Mouse (Mus musculus) liver, embryonic 14.5 days (tissue): Measurements from ENCODE around the gene Gm11361. TPM values are rescaled to one million over a fixed set of nuclear protein-coding genes. Genes with fewer than 3 reads are reported as not detected.

Experiments used
- ATAC-seq: fragments of 200-750 bp; cut with Nextera tagmentation; 2 replicates; pipeline ENCODE4 v1.8.0; 2017; ENCODE audit warnings: moderate number of reproducible peaks, mild to moderate bottlenecking, moderate library complexity; ENCODE audit not compliant: insufficient read depth
- DNase-seq, 3 experiments: peaks; one replicate each; pipeline ENCODE4 v3.0.0-alpha.2; 2012 to 2013; ENCODE audit warnings: low read depth in 3 of 3, low spot score in 3 of 3
- H3K27ac ChIP-seq: fragments of 300-500 bp; sonication (generic); 2 replicates; pipeline ENCODE4 v1.5.1; 2014; ENCODE audit warnings: moderate library complexity, mild to moderate bottlenecking, control low read depth, inconsistent platforms
- H3K27me3 ChIP-seq: fragments of 300-500 bp; sonication (generic); 2 replicates; pipeline ENCODE4 v1.6.1; 2014; ENCODE audit warnings: mild to moderate bottlenecking, low read length, moderate library complexity; ENCODE audit not compliant: control insufficient read depth, insufficient read depth
- H3K36me3 ChIP-seq: fragments of 300-500 bp; sonication (generic); replicated peaks from 2 replicates; pipeline ENCODE4 v1.6.1; 2014; ENCODE audit warnings: low read depth; ENCODE audit not compliant: control insufficient read depth, insufficient read depth
- H3K4me1 ChIP-seq, 2 experiments: fragments of 200-500 bp in 1 of 2; fragments of 300-500 bp in 1 of 2; sonication (generic) in 1 of 2; replicated peaks; 2 replicates each; pipeline ENCODE4 v1.6.1; 2012 to 2014; ENCODE audit warnings: antibody characterized with exemption in 1 of 2, inconsistent platforms in 1 of 2, low read length in 1 of 2; ENCODE audit not compliant: control insufficient read depth in 2 of 2, insufficient read depth in 2 of 2
- H3K4me2 ChIP-seq: fragments of 300-500 bp; sonication (generic); 2 replicates; pipeline ENCODE4 v1.6.1; 2014; ENCODE audit warnings: low read depth, mild to moderate bottlenecking, control low read depth, moderate library complexity
- H3K4me3 ChIP-seq, 2 experiments: fragments of 200-500 bp in 1 of 2; fragments of 300-500 bp in 1 of 2; sonication (generic) in 1 of 2; 2 replicates each; pipeline ENCODE4 v1.5.1; 2012 to 2014; ENCODE audit warnings: low read depth in 2 of 2, low read length in 2 of 2, mild to moderate bottlenecking in 2 of 2, control low read depth in 1 of 2, inconsistent platforms in 1 of 2, moderate library complexity in 1 of 2; ENCODE audit not compliant: insufficient read depth in 1 of 2
- H3K9ac ChIP-seq: fragments of 300-500 bp; sonication (generic); replicated peaks from 2 replicates; pipeline ENCODE4 v1.6.1; 2014; ENCODE audit warnings: mild to moderate bottlenecking, control low read depth, moderate library complexity
- H3K9me3 ChIP-seq: fragments of 300-500 bp; sonication (generic); 2 replicates; pipeline ENCODE4 v1.6.1; 2016; ENCODE audit warnings: low read length, mixed read lengths; ENCODE audit not compliant: control insufficient read depth
- CTCF ChIP-seq: IDR thresholded peaks from 2 replicates; pipeline ENCODE4 v1.5.1; 2016; ENCODE audit warnings: antibody characterized with exemption, low read depth, control low read depth
- EP300 ChIP-seq: IDR thresholded peaks from 2 replicates; pipeline ENCODE4 v1.6.1; 2016; ENCODE audit warnings: antibody characterized with exemption, low read depth
- WGBS: fragments of 180-500 bp; shearing (Covaris S2); extraction: QIAGEN DNeasy Blood & Tissue Kit; methylation state at CpG from one replicate; pipeline ENCODE4 v1.1.7; 2014; ENCODE audit not compliant: insufficient replicate concordance; 5-methylcytosine and 5-hydroxymethylcytosine counted together
- polyA plus RNA-seq, 2 experiments: library from polyadenylated mRNA; depleted of rRNA in 1 of 2; stranded (reverse) in 1 of 2; unstranded in 1 of 2; fragments of >200 nt; fragmentation: Nextera tagmentation in 1 of 2; extraction: Ambion mirVana in 1 of 2; gene quantifications; 2 replicates each; pipeline versions ENCODE4 v1.2.1 to v1.2.3; 2012 to 2014

Gm11361 gene
- polyA plus RNA-seq, 2 experiments, result 1.7 to 5.3 TPM

DNA sequence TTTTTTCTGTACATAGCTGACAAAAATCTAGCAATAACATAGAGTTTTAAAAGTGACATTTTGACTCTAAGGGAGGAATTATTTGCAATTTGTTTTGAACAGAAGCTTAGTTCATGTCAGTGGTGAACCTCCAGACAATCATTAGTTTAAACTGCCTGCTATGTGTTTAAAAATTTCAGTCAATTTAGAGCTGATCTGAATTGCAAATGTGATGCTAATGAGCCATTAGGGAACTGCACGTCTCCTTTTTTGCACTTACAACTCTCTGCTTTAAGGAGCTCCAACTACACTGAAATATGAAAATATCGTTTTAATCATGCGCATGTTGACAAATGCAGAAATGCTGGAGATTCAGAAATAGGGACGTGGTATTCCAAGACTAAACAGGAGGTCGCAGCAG, 38.2 kb downstream of the Gm11361 start:
- Histone ChIP-seq H3K4me2 (no peak overlapping the region), H3K27me3 (no peaks in the 10 kb centered on the region), H3K9ac (no peak overlapping the region), H3K4me1 (peaks cover 0 to 6% of the 10 kb centered on the region in 2 experiments; a peak in 2 of 4 replicates), H3K36me3 (no peaks in the 10 kb centered on the region), H3K27ac (no peak overlapping the region), H3K9me3 (no peaks in the 10 kb centered on the region), H3K4me3 (no peak overlapping the region)
- DNase-seq, result no peak
- 54% methylated on average over 5 of the region's 5 CpGs for WGBS
- no peak for ATAC-seq
- TF ChIP-seq CTCF (no peak), EP300 (no peak)

DNA sequence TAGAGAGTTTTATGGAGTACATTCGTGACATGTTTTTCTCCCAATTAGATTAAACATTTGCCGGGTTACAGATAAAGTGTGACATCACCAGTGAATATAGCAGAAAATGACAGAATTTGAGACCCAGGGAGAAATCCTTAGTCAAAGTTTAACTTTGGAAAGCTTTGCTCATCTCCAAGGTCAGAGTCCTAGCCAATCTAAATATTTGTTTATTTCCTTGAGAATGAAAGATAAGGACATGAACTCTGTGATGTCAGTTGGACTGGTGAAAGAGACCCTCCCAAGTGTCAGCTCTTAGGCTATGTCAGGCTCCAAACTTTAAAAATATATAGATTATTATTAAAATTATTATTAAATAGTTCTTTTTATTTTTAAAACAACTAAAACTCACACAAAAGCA, 39.8 kb downstream of the Gm11361 start:
- no peaks in the 10 kb centered on the region for H3K9me3 ChIP-seq
- no peaks in the 10 kb centered on the region for H3K36me3 ChIP-seq
- H3K4me1 ChIP-seq, result peaks cover 0 to 6% of the 10 kb centered on the region in 2 experiments; a peak in 2 of 4 replicates
- no peak overlapping the region for H3K4me3 ChIP-seq
- no peak for TF ChIP-seq EP300
- no peak overlapping the region for H3K9ac ChIP-seq
- WGBS, result 58% methylated on average over 2 of the region's 2 CpGs
- H3K27ac ChIP-seq, result no peak overlapping the region
- DNase-seq (no peak), ATAC-seq (no peak)
- H3K4me2 ChIP-seq, result peak overlapping the region; percentile 15; the same call in 1 of the 2 replicates
- H3K27me3 ChIP-seq, result no peaks in the 10 kb centered on the region

DNA sequence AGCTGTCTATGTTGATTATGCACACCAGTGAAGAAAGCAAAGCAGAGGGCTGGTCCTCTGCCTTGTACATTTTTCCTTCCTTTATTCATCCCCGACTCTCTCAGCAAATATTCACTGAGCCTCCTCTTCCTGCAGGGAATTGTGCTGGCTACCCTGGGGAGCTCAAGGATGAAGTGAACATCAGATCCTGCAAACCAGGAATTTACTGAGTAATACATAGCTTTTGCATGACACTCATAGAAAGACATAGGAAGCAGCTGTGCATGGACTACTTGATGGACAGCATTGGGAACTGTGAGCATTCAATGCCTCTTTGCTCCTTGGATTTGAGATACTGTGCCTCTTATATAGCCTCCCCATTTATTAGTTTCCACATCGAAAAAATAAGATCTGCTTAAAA, 40.2 kb downstream of the Gm11361 start:
- no peak for DNase-seq
- WGBS, result 44% methylated on average over 2 of the region's 2 CpGs

More for the DNA sequence above, 40.2 kb downstream of the Gm11361 start:
- Histone ChIP-seq H3K9me3 (no peaks in the 10 kb centered on the region), H3K27me3 (no peaks in the 10 kb centered on the region), H3K4me1 (peaks cover 0 to 6% of the 10 kb centered on the region in 2 experiments; a peak in 2 of 4 replicates), H3K4me2 (no peak overlapping the region), H3K36me3 (no peaks in the 10 kb centered on the region), H3K4me3 (no peak overlapping the region), H3K9ac (no peak overlapping the region), H3K27ac (no peak overlapping the region)
- TF ChIP-seq CTCF (no peak), EP300 (no peak)
- no peak for ATAC-seq

Other genes starting within 250 kb of the Gm11361 start
- gene Prl4a1, start 241.3 kb upstream of the Gm11361 start, polyA plus RNA-seq (2012; rRNA removed), result not detected in 2 replicates
- not detected in 2 replicates for gene Prl4a1, start 241.3 kb upstream of the Gm11361 start, polyA plus RNA-seq (2014; fragmentation: Nextera tagmentation; extraction: Ambion mirVana)
- gene Prl5a1, start 115.0 kb upstream of the Gm11361 start, polyA plus RNA-seq (2012; rRNA removed), result not detected in 2 replicates
- gene Prl5a1, start 115.0 kb upstream of the Gm11361 start, polyA plus RNA-seq (2014; fragmentation: Nextera tagmentation; extraction: Ambion mirVana), result not detected in 2 replicates